Mouse (Mus musculus): ENCODE data around the gene B3gnt3. TPM values are rescaled to one million over a fixed set of nuclear protein-coding genes. Genes with fewer than 3 reads are reported as not detected.
"Not testable (repeated sequence)": the region's sequence is repeated elsewhere in the genome, so short reads cannot be mapped to it uniquely, and the experiment has no call there.

B3gnt3 gene
- total RNA-seq, 2 experiments from 2014 or later = 0.34 to 0.53 TPM

DNA sequence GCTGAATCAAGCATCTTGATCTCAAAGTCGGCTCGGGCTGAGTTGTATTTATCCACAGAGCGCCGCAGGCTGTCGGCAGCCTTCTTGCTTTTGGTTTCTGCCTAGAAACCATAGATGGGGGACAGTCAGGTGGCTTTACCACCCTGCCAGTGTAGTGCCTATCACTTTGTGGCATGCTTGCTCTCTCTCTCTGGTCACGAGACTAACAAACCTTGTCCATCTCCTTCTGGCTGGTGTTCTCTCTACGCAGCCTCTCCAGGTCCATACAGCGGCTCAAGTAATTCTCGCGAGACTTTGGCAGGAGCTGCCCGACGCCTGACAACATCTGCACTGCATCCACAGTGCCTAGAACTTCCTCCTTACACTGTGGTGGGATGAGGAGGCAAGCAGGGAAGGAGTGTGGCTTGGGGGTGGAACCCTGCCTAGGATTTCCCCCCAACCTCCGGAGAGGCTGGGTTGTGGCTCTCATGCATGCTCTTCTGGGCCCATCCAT lies 15.0 kb upstream of the B3gnt3 start:
- intact Hi-C loops (cut with DNase I) = no loop called here
- DNase-seq (ENCODE audit: low spot score in 2 of 2) = no peak

DNA sequence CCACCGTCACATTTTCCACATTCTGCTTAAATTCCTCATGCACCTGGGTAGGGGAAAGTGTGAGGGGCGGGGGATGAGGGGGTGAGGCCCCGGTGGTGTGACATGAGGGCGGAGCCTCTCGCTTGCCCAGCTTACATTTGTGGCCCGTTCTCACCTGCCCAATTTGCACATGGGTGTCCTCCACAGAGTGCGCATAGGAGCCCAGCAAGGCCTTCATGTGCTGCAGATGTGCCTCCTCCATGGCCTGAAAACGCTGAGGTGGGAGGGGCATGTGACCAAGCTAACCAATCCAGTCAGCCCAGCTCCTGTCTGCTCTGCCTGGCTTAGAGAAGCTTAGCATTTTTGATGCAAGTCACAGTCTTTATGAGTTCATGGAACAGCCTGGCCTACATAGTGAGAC lies 13.9 kb upstream of the B3gnt3 start:
- intact Hi-C loops (cut with DNase I) = no loop called here
- peak in 1 of 2 experiments; percentile 69 for DNase-seq (ENCODE audit: low spot score in 2 of 2)

DNA sequence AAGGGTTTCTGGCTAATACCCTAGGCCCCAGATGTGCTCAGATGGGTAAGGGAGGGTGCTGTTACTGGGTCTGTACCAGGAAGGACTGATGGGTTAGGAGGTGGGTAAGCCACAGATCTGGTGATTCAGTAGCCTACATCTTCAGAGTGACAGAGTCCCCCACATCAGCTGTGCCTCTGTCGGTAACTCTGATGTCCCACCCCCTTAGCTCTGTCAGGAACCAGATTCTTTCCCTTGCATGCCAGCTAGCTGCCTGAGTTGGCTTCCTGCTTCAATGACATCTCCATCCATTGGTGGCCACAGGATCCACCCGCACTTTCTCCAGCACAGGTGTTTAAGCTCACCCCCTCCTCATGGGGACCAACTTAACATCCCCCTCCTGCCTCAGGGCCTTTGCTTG lies 10.0 kb upstream of the B3gnt3 start:
- peak in 1 of 2 experiments; percentile 71 for DNase-seq (ENCODE audit: low spot score in 2 of 2)
- intact Hi-C loops (cut with DNase I) = loop anchor here (2.0 kb wide), 1 partner anchor 19 kb away; no protein-coding TSS in a partner anchor

DNA sequence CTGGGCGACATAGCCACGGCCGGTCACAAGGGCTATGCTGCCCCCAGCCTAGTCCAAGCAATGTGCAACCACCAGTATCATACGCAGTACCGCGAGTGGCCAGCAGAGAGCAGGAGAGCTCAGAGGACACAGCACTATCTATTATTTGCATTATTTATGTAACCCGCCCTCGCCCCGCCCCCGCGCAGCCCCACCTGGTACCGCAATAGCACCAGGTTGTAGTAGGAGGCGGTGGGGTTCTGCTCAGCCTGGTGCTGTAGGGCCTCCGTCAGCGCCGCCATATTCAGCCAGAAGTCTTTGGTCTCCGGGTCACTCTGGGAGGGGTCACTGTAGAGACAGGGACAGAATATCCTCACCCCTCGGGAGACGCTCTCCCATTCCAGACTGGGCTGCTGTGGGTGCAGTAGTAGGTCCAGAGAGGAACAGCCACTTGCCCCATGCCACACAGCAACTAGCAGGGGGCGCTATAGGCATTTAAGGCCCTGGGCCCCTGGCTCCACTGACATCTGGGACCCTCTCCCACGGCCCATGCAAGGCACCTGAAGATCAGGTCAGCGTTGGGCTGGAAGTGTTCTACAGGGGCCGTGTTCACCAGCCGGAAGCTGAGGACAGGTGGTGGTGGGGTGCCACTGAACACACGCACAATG lies 8.3 kb upstream of the B3gnt3 start:
- intact Hi-C loops (cut with DNase I) = loop anchor here (2.0 kb wide), 1 partner anchor 21 kb away; no protein-coding TSS in a partner anchor
- peak; percentile 84 to 85 for DNase-seq (ENCODE audit: low spot score in 2 of 2)

DNA sequence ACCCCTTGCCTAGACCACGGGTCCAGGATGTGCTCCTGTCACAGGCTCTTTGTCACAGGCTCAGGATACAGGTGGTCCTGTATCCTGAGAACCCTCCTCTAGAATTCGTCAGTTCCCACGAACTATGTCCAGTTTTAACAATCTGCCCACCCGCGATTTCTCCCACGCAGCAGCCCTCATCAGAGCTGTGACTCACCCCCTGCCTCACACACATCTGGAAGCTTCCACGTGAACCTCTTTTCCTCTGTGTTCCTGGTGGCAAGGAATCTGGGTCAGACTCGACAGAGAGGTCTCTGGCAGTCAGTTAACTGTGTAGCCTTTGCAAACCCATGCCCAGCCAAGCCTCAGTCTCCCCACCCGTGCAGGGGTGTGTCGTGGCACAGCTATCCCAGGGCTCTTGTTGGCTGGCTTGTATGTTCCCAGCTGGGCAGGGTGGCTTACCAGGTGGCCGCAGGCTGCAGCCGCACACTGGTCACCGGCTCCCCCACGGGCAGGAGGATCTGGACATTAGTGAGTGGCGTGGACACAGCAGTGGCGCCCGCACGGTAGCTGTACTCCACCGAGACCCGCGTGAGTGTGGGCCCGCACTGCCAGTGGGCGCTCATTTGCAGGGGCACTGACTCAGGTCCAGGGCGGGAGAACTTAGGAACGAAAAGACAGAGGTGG lies 7.7 kb upstream of the B3gnt3 start:
- intact Hi-C loops (cut with DNase I) = no loop called here
- peak in 1 of 2 experiments; percentile 69 for DNase-seq (ENCODE audit: low spot score in 2 of 2)

DNA sequence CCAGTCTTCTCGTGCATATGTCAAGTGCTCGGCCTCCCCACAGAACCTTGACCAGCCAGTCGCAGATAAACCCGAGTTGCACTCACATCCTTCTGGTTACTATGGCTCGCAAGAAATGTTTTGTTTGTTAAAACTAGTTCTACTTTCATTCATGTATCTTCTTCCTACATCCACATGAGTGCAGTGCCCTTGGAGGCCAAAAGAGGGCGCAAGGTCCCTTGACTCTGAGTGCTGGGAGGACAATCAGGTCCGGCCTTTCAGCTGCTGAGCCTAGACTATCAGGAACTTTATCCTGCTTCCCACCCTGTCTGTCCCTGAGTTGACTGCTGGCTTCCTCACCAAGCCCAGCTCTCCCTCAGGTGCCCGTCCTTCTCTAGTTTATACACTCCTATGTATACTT lies 6.3 kb upstream of the B3gnt3 start:
- intact Hi-C loops (cut with DNase I) = no loop called here
- DNase-seq (ENCODE audit: low spot score in 2 of 2) = peak in 1 of 2 experiments; percentile 73

DNA sequence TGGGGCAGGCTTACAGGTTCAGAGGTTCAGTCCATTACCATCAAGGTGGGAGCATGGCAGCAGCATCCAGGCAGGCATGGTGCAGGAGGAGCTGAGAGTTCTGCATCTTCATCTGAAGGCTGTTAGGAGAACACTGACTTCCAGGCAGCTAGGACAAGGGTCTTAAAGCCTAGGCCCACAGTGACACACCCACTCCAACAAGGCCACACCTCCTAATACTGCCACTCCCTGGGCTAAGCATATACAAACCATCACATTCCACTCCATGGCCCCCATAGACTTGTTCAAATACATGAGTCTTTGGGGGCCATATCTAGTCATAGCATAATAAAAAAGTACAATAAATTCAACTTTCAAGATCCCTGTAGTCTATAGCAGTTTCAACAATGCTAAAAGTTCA lies 1.8 kb upstream of the B3gnt3 start:
- intact Hi-C loops (cut with DNase I); DNase-seq (ENCODE audit: low spot score in 2 of 2): not testable (repeated sequence)

DNA sequence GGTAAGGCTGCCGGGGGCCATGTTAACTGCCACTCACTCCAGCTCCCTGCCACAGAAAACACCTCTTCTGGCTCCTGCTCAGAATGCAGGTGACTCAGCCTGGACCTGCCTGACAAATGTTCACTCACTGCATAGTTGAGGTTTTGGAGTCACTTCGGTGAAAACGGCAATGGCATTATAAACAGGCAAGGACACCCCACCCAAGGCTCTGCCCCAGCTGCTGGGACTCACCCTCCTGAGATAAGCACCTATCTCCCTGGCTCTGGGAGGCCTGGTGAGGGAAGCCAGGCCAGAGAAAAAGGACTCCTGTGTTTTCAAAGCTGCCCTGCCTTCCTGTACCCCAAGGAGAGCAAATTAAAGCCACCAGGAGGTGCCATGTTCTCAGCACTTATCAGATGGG lies 1.3 kb upstream of the B3gnt3 start:
- intact Hi-C loops (cut with DNase I) = no loop called here
- no peak for DNase-seq (ENCODE audit: low spot score in 2 of 2)

DNA sequence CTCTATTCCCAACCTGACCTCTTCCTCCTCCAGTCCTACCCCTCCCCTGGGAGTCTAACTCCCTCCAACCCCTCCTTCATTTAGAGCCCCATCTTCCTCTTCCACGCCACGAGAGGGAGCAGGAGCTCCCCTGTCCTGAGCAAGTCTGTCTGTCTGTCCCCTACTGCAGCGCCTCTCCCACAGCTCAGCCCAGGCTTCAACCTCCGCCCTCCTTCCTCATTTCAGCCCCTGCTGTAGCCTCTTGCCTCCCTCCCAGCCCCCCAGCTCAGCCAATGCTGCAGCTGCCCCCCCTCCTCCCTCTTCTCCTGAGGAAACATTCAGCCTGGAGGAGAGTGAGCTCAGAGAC lies 471 bp upstream of the B3gnt3 start:
- intact Hi-C loops (cut with DNase I) = no loop called here

DNA sequence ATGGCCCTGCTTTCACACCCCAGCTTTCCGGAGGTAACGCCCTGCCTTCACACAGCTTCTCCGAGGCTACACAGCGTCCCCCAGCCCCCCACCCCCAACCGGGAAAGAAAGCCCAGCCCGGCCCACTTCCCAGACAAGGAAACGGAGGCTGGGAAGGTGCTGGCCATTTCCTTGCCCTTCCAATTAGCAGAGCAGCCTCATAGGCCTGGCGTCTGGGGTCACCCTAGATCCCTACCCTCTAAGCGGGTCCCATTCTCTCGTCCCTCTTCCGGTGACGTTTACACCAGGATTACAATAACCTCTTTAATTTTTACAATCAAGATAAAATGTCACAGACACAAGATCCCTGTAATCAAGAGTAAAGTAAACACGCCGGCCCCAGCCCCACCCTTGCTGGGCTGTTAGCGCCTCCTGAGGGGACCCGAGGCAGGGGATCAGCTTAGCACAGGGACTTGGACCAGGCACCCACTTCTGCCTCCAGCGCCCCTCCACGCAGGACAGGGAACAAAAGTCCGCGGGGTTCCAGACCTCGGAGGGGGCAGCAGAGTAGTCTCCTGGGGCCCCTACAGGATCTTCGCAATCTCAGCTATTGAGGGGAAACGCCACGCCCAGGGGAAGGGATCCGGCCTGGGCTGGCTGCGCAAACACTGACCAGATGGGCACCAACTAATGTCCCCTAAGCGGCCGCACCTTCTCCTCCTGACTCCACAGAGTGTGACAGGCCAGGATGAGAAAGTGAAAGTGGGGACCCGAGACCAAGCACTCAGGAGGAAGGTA lies 908 bp downstream of the B3gnt3 start:
- intact Hi-C loops (cut with DNase I) = no loop called here
- DNase-seq (ENCODE audit: low spot score in 2 of 2) = no peak

More for the DNA sequence above, 471 bp upstream of the B3gnt3 start:
- DNase-seq (ENCODE audit: low spot score in 2 of 2) = no peak

DNA sequence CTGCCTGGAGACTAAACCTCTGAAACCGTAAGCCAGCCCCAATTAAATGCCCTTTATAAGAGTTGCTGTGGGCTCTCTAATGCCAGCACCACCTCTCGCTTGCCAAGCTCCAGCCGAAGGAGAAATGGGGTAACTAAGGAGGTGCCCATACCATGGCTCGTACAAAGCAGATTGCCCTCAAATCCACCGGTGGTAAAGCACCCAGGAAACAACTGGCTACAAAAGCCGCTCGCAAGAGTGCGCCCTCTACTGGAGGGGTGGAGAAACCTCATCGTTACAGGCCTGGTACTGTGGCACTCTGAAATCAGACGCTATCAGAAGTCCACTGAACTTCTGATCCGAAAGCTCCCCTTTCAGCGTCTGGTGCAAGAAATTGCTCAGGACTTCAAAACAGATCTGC lies 6.1 kb downstream of the B3gnt3 start:
- DNase-seq (ENCODE audit: low spot score in 2 of 2); intact Hi-C loops (cut with DNase I): not testable (repeated sequence)

DNA sequence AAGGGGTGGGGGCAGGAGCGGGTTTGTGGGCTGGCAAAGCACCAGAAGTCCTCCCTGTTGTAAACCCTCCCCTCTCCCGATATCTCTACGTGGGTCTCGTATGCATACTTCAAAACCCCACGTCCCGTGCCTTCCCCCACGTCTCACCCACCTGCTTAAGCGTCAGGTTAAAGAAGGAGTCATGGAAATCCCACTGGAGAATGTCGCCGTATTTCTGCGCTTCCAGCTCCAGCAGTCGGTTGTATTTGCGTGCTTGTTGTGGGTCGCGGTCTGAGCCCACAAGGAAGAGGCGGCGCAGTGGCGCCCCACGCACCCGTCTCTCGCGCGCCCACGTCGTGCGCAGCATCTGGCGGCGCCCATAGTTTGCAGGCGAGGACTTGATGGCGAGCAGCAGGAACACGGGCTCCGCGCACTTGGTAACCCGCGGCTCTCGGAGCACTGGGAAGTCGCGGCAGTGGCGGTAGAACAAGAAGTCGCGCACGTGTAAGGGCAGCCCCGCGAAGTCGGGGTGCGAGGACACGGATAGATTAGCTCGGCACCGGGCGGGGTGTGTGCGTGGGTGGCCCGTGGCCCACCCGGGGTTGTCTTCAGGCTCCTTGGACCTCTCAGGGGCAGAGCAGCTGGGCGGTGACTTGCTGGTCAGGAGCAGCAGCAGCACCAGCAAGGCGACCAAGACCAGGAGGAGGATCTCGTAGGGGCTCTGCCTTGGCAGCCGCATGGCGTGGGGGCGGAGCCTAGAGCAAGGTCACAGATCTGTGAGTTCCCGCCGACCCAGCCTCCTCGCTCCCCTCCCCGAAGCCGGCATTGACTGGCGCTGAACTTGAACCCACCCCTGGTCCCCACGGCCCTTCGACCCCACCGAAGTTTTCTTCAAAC lies 8.2 kb downstream of the B3gnt3 start:
- DNase-seq (ENCODE audit: low spot score in 2 of 2) = no peak
- intact Hi-C loops (cut with DNase I) = no loop called here

DNA sequence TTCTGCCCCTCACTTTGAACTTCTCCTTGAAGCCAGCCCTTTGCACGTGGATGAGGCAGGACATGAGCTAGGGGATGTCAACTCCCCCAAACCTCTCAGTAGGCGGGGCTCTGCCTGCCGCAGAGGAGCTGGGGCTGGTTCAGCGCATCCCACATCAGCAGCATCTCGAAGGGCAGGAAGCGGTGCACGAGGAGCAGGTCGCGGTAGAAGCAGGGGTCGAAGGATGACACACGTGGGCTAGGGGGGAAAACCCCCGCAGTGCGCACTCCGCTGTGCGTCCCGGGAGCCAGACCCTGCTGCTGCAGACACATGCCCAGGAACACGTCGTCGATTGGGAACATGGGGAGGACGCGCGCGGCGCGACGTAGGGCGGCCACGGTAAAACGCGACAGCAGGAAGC lies 9.1 kb downstream of the B3gnt3 start:
- intact Hi-C loops (cut with DNase I) = no loop called here
- no peak for DNase-seq (ENCODE audit: low spot score in 2 of 2)

DNA sequence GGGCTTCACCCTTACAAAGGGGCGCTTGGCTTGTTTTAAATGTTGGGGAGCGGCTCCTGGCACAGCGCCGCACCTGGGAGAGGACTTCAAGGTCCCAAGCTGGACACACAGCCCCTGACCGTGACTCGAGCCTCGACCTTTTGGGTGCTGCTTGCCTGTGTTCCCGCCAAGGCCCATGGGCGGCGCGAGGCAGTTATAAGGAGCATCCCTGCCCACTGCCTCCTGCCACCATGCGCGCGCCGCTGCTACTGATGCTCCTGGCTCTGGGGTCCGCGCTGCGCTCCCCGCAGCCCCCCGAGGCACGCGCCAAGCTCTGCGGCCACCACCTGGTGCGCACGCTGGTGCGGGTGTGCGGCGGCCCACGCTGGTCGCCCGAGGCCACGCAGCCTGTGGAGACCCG lies 12.6 kb downstream of the B3gnt3 start, which contains the start of gene Insl3:
Gene Insl3, plus strand, starts transcription at position 187 of the 400 bp plus-strand sequence.
- intact Hi-C loops (cut with DNase I) = no loop called here
- DNase-seq (ENCODE audit: low spot score in 2 of 2) = no peak

DNA sequence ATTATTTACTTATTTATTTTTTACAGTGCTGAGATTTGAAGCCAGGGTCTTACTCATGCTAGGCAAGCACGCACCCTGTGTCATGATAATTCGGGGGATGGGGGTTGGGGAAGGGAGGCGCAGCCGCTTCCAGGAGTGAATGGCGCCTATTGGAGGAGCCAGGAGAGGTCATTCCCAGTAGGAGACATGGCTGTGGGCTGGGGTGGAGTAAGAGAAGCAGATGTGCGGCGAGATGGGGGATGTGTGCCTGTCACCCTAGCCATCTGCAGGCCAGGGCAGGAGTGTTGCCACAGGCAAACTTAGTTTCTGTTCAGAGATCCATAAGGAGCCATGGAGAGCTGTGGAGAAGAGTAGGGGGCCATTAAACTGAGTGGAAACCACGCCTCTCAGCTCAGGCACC lies 14.0 kb downstream of the B3gnt3 start:
- intact Hi-C loops (cut with DNase I) = no loop called here
- no peak for DNase-seq (ENCODE audit: low spot score in 2 of 2)

DNA sequence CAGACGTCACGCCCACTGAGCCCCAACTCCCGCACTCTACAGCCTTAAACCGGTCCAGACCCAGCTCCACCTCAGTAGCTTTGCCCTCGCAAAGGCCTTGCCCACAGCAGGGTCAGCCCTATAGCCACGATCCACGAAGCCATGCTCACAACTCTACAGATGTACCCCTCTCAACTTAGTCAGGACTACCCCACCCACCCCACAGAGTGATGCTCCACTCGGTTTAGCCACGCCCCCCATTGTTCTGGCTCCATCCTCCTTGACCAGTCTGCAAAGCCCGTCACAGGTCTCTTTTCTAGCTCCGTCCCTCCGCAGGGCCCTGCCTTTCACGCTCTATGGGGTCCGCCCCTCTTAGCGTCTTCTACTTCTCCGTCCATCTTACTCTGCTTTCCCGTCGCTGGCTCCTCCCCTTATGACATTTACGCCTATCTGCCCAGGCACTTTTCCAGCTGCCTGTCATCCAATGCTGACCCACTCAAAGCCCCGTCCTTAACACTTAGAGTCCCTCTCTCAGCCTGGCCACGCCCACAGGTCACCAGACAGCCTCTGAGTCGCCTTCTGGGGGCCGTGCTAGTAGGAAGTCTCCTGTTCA lies 15.3 kb downstream of the B3gnt3 start:
- intact Hi-C loops (cut with DNase I) = no loop called here
- DNase-seq (ENCODE audit: low spot score in 2 of 2) = no peak

DNA sequence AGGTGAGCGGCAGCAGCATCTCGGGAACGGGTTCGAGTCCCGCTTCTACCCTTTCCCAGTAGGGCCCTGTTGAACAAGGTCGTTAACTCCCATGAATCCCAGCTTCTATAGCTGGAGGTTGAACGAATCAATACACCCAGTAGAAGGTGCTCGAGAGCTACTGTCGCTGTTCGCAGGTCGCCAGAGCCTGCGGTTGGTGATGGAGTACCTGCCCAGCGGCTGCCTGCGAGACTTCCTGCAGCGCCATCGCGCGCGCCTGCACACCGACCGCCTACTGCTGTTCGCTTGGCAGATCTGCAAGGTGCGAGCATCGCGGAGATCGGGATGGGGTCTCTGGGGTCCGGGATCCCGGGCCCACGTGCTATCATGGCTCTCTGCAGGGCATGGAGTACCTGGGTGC lies 16.0 kb downstream of the B3gnt3 start:
- intact Hi-C loops (cut with DNase I) = no loop called here
- no peak for DNase-seq (ENCODE audit: low spot score in 2 of 2)

DNA sequence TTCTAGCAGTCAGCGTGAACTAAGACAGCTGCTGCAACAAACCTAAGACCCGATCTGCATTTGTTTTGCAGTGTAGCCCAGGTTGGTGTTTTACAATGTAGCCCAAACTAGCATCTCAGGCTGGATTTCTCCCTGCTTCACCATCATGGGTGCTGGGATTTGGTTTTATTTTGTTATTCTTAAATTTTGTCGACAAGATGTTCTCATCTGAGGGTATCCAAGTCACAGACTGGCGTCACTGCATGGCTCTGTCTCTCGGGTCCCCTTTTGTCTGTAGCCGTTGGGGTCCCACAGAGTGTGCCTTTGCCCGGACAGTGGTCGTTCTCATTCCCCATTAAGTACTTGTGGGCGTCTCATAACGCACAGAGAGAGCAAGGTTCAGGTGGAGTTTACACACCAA lies 16.9 kb downstream of the B3gnt3 start:
- DNase-seq (ENCODE audit: low spot score in 2 of 2) = no peak
- intact Hi-C loops (cut with DNase I) = no loop called here

DNA sequence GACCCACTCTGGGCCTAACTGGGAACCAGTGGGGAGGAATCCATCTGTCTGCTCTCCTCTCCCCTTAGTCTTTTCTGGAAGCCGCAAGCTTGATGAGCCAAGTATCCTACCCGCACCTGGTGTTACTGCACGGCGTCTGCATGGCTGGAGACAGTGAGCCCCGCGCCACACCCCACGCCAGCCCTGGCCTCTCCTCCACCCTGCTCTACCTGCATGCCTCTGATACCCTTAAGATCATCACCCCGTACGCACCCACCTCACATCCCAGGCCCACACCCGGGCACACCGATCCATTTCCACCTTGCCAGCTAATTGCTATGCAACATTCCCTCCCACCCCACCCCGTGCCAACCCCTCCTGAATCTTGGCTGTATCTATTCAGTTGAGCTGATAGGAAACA lies 18.8 kb downstream of the B3gnt3 start:
- intact Hi-C loops (cut with DNase I) = no loop called here
- no peak for DNase-seq (ENCODE audit: low spot score in 2 of 2)

All from left cerebral cortex, postnatal 25 days (tissue).